Mouse (Mus musculus): ENCODE data around the gene Men1.

DNA sequence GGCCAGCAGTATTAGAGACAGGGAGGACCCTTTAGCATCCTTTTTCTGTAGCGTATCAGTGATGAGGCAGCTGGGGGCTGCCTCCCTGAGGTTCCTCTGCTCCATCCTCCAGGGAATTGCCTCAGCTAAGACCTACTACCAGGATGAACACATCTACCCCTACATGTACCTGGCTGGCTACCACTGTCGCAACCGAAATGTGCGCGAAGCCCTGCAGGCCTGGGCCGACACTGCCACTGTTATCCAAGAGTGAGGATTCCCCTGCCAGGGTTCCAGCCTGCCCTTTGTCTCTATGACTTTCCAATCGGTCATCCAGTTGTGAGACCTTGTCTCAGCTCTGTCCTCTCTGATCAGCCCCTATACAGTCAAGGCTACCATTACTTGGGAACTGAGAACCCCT is 3.4 kb downstream of the Men1 start:
- no peak for TF ChIP-seq CTCF (IDR thresholded peaks at IDR 0.05; ENCODE audit: borderline replicate concordance, insufficient read depth, low read depth, low read length)
- no peak for TF ChIP-seq POLR2A (IDR thresholded peaks at IDR 0.05; ENCODE audit: borderline replicate concordance, insufficient read depth, low read length)

All from cerebellum, adult 2 months (tissue).